Mouse (Mus musculus) kidney, adult 9 months (tissue): Measurements from ENCODE around the gene Dnajc8.

Experiments
- DNase-seq: peaks from one replicate; pipeline ENCODE4 v3.0.0; 2022

Gene Dnajc8

GRCm38 (mm10) chr4:132535406-132536121 lies at the start of gene Dnajc8:
Dnajc8 (plus strand) TSS chr4:132535550.
- DNase-seq = peak; percentile 95

- peak; percentile 75 for DNase-seq
Measured at GRCm38 (mm10) chr4:132488521-132488920, 46.8 kb upstream of the Dnajc8 start.

GRCm38 (mm10) chr4:132488976-132489375 lies 46.4 kb upstream of the Dnajc8 start:
- DNase-seq = no peak

- no peak for DNase-seq
Measured at GRCm38 (mm10) chr4:132490273-132491010, 44.9 kb upstream of the Dnajc8 start.

- no peak for DNase-seq
Measured at GRCm38 (mm10) chr4:132491057-132491456, 44.3 kb upstream of the Dnajc8 start.

- peak; percentile 96 for DNase-seq
Measured at GRCm38 (mm10) chr4:132491748-132492147, 43.6 kb upstream of the Dnajc8 start.

- peak; percentile 56 for DNase-seq
Measured at GRCm38 (mm10) chr4:132492178-132493060, 42.9 kb upstream of the Dnajc8 start.

GRCm38 (mm10) chr4:132494271-132494918 lies 41.0 kb upstream of the Dnajc8 start:
- DNase-seq = no peak

- DNase-seq = no peak
Measured at GRCm38 (mm10) chr4:132501639-132502038, 33.7 kb upstream of the Dnajc8 start.

- no peak for DNase-seq
Measured at GRCm38 (mm10) chr4:132503344-132503743, 32.0 kb upstream of the Dnajc8 start.

- peak; percentile 41 for DNase-seq
Measured at GRCm38 (mm10) chr4:132505034-132505738, 30.2 kb upstream of the Dnajc8 start.

- DNase-seq = no peak
Measured at GRCm38 (mm10) chr4:132505800-132506199, 29.6 kb upstream of the Dnajc8 start.

- DNase-seq = no peak
Measured at GRCm38 (mm10) chr4:132506250-132506649, 29.1 kb upstream of the Dnajc8 start.

- DNase-seq = peak; percentile 39
Measured at GRCm38 (mm10) chr4:132507210-132507609, 28.1 kb upstream of the Dnajc8 start.

- peak; percentile 93 for DNase-seq
Measured at GRCm38 (mm10) chr4:132509621-132510296, 25.6 kb upstream of the Dnajc8 start.

- peak; percentile 98 for DNase-seq
Measured at GRCm38 (mm10) chr4:132510352-132510798, 25.0 kb upstream of the Dnajc8 start, which contains the start of gene Sesn2. Sesn2 (minus strand) TSS chr4:132510501.

- no peak for DNase-seq
Measured at GRCm38 (mm10) chr4:132512080-132512479, 23.3 kb upstream of the Dnajc8 start.

- no peak for DNase-seq
Measured at GRCm38 (mm10) chr4:132513395-132514273, 21.7 kb upstream of the Dnajc8 start.

GRCm38 (mm10) chr4:132514555-132515135 lies 20.7 kb upstream of the Dnajc8 start:
- DNase-seq = peak; percentile 90
